Mouse (Mus musculus) kidney, embryonic 14.5 days (tissue): ENCODE measurements around the gene Prkca. TPM values are rescaled to one million over a fixed set of nuclear protein-coding genes. Genes with fewer than 3 reads are reported as not detected.

Source experiments
- ATAC-seq: fragments of 200-750 bp; cut with Nextera tagmentation; 2 replicates; pipeline ENCODE4 v1.8.0; 2017; ENCODE audit warnings: moderate number of reproducible peaks, mild to moderate bottlenecking, moderate TSS enrichment, moderate library complexity; ENCODE audit not compliant: low FRiP score, low TSS enrichment
- H3K27ac ChIP-seq: fragments of 300-500 bp; sonication (generic); 2 replicates; pipeline ENCODE4 v1.5.1; 2014; ENCODE audit warnings: low read depth, mild to moderate bottlenecking, low read length, moderate library complexity, mixed read lengths
- H3K27me3 ChIP-seq: fragments of 300-500 bp; sonication (generic); 2 replicates; pipeline ENCODE4 v1.6.1; 2014; ENCODE audit warnings: mild to moderate bottlenecking, low read length; ENCODE audit not compliant: control insufficient read depth, insufficient read depth
- H3K36me3 ChIP-seq: fragments of 300-500 bp; sonication (generic); 2 replicates; pipeline ENCODE4 v1.6.1; 2014; ENCODE audit warnings: low read length, mixed read lengths; ENCODE audit not compliant: control insufficient read depth, insufficient read depth
- H3K4me1 ChIP-seq: fragments of 300-500 bp; sonication (generic); 2 replicates; pipeline ENCODE4 v1.6.1; 2014; ENCODE audit warnings: low read length, mixed read lengths; ENCODE audit not compliant: control insufficient read depth, insufficient read depth
- H3K4me2 ChIP-seq: fragments of 300-500 bp; sonication (generic); replicated peaks from 2 replicates; pipeline ENCODE4 v1.6.1; 2014; ENCODE audit warnings: low read depth, mild to moderate bottlenecking, low read length
- H3K4me3 ChIP-seq: fragments of 300-500 bp; sonication (generic); 2 replicates; pipeline ENCODE4 v1.5.1; 2014; ENCODE audit warnings: mild to moderate bottlenecking, low read length
- H3K9ac ChIP-seq: fragments of 300-500 bp; sonication (generic); 2 replicates; pipeline ENCODE4 v1.6.1; 2014; ENCODE audit warnings: low read depth, mild to moderate bottlenecking, low read length, moderate library complexity
- H3K9me3 ChIP-seq: fragments of 300-500 bp; sonication (generic); 2 replicates; pipeline ENCODE4 v1.6.1; 2016; ENCODE audit warnings: low read length; ENCODE audit not compliant: control insufficient read depth
- WGBS: fragments of 180-500 bp; shearing (Covaris S2); extraction: QIAGEN DNeasy Blood & Tissue Kit; methylation state at CpG from one replicate; pipeline ENCODE4 v1.1.7; 2014; 5-methylcytosine and 5-hydroxymethylcytosine counted together
- polyA plus RNA-seq: library from polyadenylated mRNA; unstranded; fragments of >200 nt; fragmentation: Nextera tagmentation; extraction: Ambion mirVana; gene quantifications from 2 replicates; pipeline ENCODE4 v1.2.1, GENCODE M21; 2014

Gene Prkca
- polyA plus RNA-seq, 1 experiment from 2014 or later, result 10.9 TPM

GRCm38 (mm10) chr11:108072606-108073243, 271.0 kb downstream of the Prkca start:
- Histone ChIP-seq H3K4me3 (no peak overlapping the region), H3K4me2 (no peak overlapping the region), H3K27ac (no peak overlapping the region), H3K9me3 (no peaks in the 10 kb centered on the region), H3K9ac (no peak overlapping the region), H3K4me1 (no peaks in the 10 kb centered on the region), H3K27me3 (no peaks in the 10 kb centered on the region), H3K36me3 (no peaks in the 10 kb centered on the region)
- WGBS, result 76% methylated on average over 6 of the region's 6 CpGs
- ATAC-seq, result no peak

- 79% methylated on average over 6 of the region's 6 CpGs for WGBS
- H3K36me3 ChIP-seq, result no peaks in the 10 kb centered on the region
- no peaks in the 10 kb centered on the region for H3K27me3 ChIP-seq
- H3K4me2 ChIP-seq, result no peak overlapping the region
- H3K27ac ChIP-seq, result no peak overlapping the region
- no peak overlapping the region for H3K9ac ChIP-seq
- H3K9me3 ChIP-seq, result no peaks in the 10 kb centered on the region
- H3K4me1 ChIP-seq, result no peaks in the 10 kb centered on the region
- ATAC-seq, result no peak
- H3K4me3 ChIP-seq, result no peak overlapping the region
Observed at GRCm38 (mm10) chr11:108071230-108071629, 272.5 kb downstream of the Prkca start.

- Histone ChIP-seq H3K9me3 (no peaks in the 10 kb centered on the region), H3K4me1 (no peaks in the 10 kb centered on the region), H3K4me3 (no peak overlapping the region), H3K27ac (no peak overlapping the region), H3K9ac (no peak overlapping the region), H3K36me3 (no peaks in the 10 kb centered on the region), H3K27me3 (no peaks in the 10 kb centered on the region), H3K4me2 (no peak overlapping the region)
- no peak for ATAC-seq
- 66% methylated on average over 6 of the region's 6 CpGs for WGBS
Observed at GRCm38 (mm10) chr11:108070038-108070437, 273.7 kb downstream of the Prkca start.

DNA sequence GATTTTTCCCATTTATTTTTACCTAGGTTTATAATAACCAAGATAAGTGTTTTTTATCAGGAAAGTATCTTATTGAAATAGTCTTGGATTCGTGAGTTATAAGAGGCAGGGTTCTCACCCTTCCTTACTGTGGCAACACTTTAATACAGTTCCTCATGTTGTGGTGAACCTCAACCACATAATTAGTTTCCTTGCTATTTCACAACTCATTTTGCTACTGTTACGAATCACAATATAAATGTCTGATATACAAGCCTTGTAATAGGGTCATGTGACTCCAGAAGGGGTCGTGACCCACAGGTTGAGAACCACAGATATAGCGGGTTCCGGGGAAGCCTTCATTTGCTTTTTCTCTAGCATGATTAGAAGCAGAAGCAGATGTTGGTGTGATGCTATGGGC, 275.3 kb downstream of the Prkca start:
- no peaks in the 10 kb centered on the region for H3K27me3 ChIP-seq
- H3K4me2 ChIP-seq, result no peak overlapping the region
- H3K4me1 ChIP-seq, result no peaks in the 10 kb centered on the region
- 90% methylated on average over 5 of the region's 5 CpGs for WGBS
- H3K36me3 ChIP-seq, result no peaks in the 10 kb centered on the region
- H3K27ac ChIP-seq, result no peak overlapping the region
- H3K4me3 ChIP-seq, result no peak overlapping the region
- no peak for ATAC-seq
- H3K9me3 ChIP-seq, result no peaks in the 10 kb centered on the region
- no peak overlapping the region for H3K9ac ChIP-seq

DNA sequence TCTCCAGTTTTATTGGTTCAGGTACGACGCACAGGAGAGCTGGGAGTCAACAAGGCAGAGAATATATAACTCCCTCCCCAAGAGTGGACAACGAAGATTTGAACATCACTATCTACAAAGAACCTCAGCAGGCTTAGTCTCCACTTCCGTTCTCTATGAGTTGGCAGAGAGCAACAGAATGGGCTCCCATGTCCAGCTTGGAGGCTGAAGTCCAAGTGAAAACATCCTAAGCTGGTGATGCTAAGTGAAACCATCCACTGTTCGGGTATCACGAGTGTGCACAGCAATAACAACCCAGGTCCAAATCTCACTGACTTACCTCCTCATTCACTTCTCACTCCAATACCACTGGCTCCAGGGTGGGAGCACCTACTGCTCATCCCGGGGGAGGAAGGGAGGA, 276.6 kb downstream of the Prkca start:
- no peak overlapping the region for H3K9ac ChIP-seq
- no peaks in the 10 kb centered on the region for H3K27me3 ChIP-seq
- WGBS, result 79% methylated on average over 7 of the region's 7 CpGs
- no peaks in the 10 kb centered on the region for H3K4me1 ChIP-seq
- no peaks in the 10 kb centered on the region for H3K9me3 ChIP-seq
- no peak for ATAC-seq
- H3K36me3 ChIP-seq, result no peaks in the 10 kb centered on the region
- no peak overlapping the region for H3K4me2 ChIP-seq
- no peak overlapping the region for H3K4me3 ChIP-seq
- H3K27ac ChIP-seq, result no peak overlapping the region

DNA sequence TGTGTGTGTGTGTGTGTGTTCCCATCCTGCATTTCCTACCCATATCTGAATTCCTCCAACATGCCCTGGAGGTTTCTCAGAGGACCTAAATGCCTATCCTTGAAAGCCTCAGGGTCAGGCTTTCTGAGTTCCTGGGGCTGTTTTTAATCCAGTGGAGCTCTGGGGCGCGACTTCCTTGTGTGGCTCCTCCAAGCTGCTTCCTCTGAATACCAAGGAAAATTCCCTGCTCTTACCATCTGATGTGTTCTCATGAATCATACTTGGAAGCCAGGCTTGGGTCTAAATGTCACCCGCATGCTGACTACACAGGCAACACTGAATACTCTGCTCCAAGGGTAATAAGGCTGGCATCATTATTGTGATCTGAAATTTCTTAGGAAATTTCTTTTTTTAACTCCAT, 279.3 kb downstream of the Prkca start:
- Histone ChIP-seq H3K27ac (no peak overlapping the region), H3K4me1 (no peaks in the 10 kb centered on the region), H3K36me3 (no peaks in the 10 kb centered on the region), H3K9me3 (no peaks in the 10 kb centered on the region), H3K27me3 (no peaks in the 10 kb centered on the region), H3K9ac (no peak overlapping the region), H3K4me3 (no peak overlapping the region), H3K4me2 (no peak overlapping the region)
- no peak for ATAC-seq
- WGBS, result 73% methylated on average over 3 of the region's 3 CpGs

DNA sequence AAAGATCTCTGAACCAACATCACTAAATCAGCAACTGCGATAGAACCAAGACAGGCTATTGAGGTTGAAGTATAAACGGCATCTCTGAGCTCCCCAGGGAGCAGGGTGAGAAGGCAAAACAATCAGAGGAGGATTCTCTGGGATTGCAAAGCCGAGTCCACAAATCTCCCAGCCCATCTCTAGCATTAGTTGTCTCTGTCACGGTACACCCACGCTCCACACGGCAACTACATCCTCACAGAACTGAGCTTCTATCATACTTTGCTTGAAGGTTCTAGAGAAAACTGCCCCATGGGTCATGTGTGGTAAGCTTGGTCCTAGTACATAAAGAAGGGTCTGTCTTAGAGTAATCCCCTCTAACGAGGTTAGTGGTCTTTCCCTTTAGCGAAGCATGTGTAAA, 280.6 kb downstream of the Prkca start:
- no peaks in the 10 kb centered on the region for H3K36me3 ChIP-seq
- no peak overlapping the region for H3K4me3 ChIP-seq
- H3K4me1 ChIP-seq, result no peaks in the 10 kb centered on the region
- WGBS, result 44% methylated on average over 8 of the region's 8 CpGs
- H3K27ac ChIP-seq, result no peak overlapping the region
- no peak for ATAC-seq
- no peaks in the 10 kb centered on the region for H3K27me3 ChIP-seq
- H3K9me3 ChIP-seq, result no peaks in the 10 kb centered on the region
- H3K4me2 ChIP-seq, result no peak overlapping the region
- H3K9ac ChIP-seq, result no peak overlapping the region

GRCm38 (mm10) chr11:108061571-108062479, 281.9 kb downstream of the Prkca start:
- no peak for ATAC-seq
- no peak overlapping the region for H3K4me3 ChIP-seq
- H3K9me3 ChIP-seq, result no peaks in the 10 kb centered on the region
- H3K4me2 ChIP-seq, result no peak overlapping the region
- 68% methylated on average over 17 of the region's 17 CpGs for WGBS
- H3K9ac ChIP-seq, result no peak overlapping the region
- H3K27ac ChIP-seq, result no peak overlapping the region
- H3K4me1 ChIP-seq, result no peaks in the 10 kb centered on the region
- no peaks in the 10 kb centered on the region for H3K27me3 ChIP-seq
- no peaks in the 10 kb centered on the region for H3K36me3 ChIP-seq

DNA sequence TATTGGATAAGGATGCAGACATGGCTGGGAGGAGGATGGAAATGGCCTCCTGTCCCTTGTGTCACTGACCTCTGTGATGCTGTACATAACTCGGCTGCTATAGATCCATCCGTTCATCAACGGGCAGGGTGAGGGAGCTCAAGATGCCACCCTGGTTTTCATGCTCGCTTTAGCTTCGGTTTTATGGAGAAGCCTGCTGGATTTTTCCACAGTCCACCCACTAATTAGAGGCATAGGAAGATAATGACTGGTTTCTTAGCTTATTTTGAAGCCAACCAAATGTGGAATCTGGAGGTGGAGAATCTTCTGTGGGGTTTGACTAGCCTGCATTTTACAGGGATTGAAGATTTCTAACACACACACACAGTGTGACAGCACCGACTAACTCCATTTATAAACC, 286.6 kb downstream of the Prkca start:
- no peak overlapping the region for H3K9ac ChIP-seq
- 90% methylated on average over 6 of the region's 6 CpGs for WGBS
- no peak for ATAC-seq

More for the DNA sequence above, 286.6 kb downstream of the Prkca start:
- no peaks in the 10 kb centered on the region for H3K36me3 ChIP-seq
- H3K9me3 ChIP-seq, result no peaks in the 10 kb centered on the region
- H3K4me2 ChIP-seq, result no peak overlapping the region
- no peaks in the 10 kb centered on the region for H3K27me3 ChIP-seq
- H3K27ac ChIP-seq, result no peak overlapping the region
- H3K4me1 ChIP-seq, result no peaks in the 10 kb centered on the region
- no peak overlapping the region for H3K4me3 ChIP-seq
